Mouse (Mus musculus) kidney, postnatal 0 days (tissue): ENCODE data around the gene Naa10. TPM values are rescaled to one million over a fixed set of nuclear protein-coding genes. Genes with fewer than 3 reads are reported as not detected.

Experiments used
- ATAC-seq: fragments of 200-750 bp; cut with Nextera tagmentation; replicated peaks from 2 replicates; pipeline ENCODE4 v1.8.0; 2017; ENCODE audit warnings: low read depth, moderate number of reproducible peaks, moderate TSS enrichment, moderate library complexity; ENCODE audit not compliant: low FRiP score
- DNase-seq: peaks from one replicate; pipeline ENCODE4 v3.0.0-alpha.2; 2016; ENCODE audit warnings: low spot score
- H3K27ac ChIP-seq: fragments of 300-500 bp; sonication (generic); 2 replicates; pipeline ENCODE4 v1.5.1; 2014; ENCODE audit warnings: mild to moderate bottlenecking
- H3K27me3 ChIP-seq: fragments of 300-500 bp; sonication (generic); 2 replicates; pipeline ENCODE4 v1.6.1; 2014; ENCODE audit warnings: low read length, mixed read lengths; ENCODE audit not compliant: insufficient read depth
- H3K36me3 ChIP-seq: fragments of 300-500 bp; sonication (generic); 2 replicates; pipeline ENCODE4 v1.6.1; 2014; ENCODE audit warnings: low read length, mixed read lengths; ENCODE audit not compliant: insufficient read depth
- H3K4me1 ChIP-seq: fragments of 300-500 bp; sonication (generic); replicated peaks from 2 replicates; pipeline ENCODE4 v1.6.1; 2014; ENCODE audit warnings: antibody characterized with exemption, low read length, mixed read lengths; ENCODE audit not compliant: insufficient read depth
- H3K4me2 ChIP-seq: fragments of 300-500 bp; sonication (generic); 2 replicates; pipeline ENCODE4 v1.6.1; 2014; ENCODE audit warnings: mild to moderate bottlenecking, low read length, moderate library complexity, mixed read lengths
- H3K4me3 ChIP-seq: fragments of 300-500 bp; sonication (generic); replicated peaks from 2 replicates; pipeline ENCODE4 v1.5.1; 2014; ENCODE audit warnings: low read depth, low read length
- H3K9ac ChIP-seq: fragments of 300-500 bp; sonication (generic); 2 replicates; pipeline ENCODE4 v1.6.1; 2014; ENCODE audit warnings: low read depth, low read length
- H3K9me3 ChIP-seq: fragments of 300-500 bp; sonication (generic); replicated peaks from 2 replicates; pipeline ENCODE4 v1.6.1; 2016; ENCODE audit warnings: low read length, inconsistent platforms, mixed read lengths
- CTCF ChIP-seq: IDR thresholded peaks from 2 replicates; pipeline ENCODE4 v1.5.1; 2016; ENCODE audit warnings: antibody characterized with exemption, low read depth, mild to moderate bottlenecking, moderate library complexity
- WGBS: fragments of 180-500 bp; shearing (Covaris S2); extraction: QIAGEN DNeasy Blood & Tissue Kit; methylation state at CpG from one replicate; pipeline ENCODE4 v1.1.7; 2014; 5-methylcytosine and 5-hydroxymethylcytosine counted together
- polyA plus RNA-seq: library from polyadenylated mRNA; unstranded; fragments of >200 nt; fragmentation: Nextera tagmentation; extraction: Ambion mirVana; gene quantifications from 2 replicates; pipeline ENCODE4 v1.2.1, GENCODE M21; 2015

Naa10 gene
- polyA plus RNA-seq, 1 experiment from 2014 or later, result 119 TPM

DNA sequence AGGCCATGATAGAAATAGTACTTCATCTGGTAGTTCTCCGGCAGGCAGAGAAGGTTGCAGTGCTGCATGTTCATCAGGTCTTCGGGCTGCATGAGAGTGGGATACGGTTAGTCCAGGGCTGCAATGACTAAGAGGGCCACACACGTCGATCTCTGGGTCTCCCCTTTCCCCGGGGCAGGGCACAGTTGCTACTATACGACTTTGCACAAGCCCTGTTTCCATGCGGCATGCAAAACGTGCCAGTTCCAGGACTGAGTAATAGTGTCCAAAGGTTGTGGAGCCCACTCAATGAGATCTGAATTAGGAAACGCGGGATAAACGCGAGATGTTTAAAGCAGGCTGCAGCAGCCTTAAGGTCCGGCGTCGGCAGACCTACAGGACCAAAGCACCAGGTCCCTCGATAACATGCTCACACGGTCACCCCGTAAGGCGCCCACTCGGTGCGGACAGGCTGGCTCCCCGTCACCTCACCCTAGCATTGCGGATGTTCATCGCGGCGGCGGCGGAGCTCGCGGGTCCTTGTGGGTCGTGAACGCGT lies 390 bp downstream of the Naa10 start:
- peak; percentile 57 for ATAC-seq
- H3K27me3 ChIP-seq, result no peaks in the 10 kb centered on the region
- H3K27ac ChIP-seq, result peak overlapping the region; percentile 79
- 33% methylated on average over 34 of the region's 34 CpGs for WGBS
- DNase-seq, result peak; percentile 23
- no peak for TF ChIP-seq CTCF
- no peaks in the 10 kb centered on the region for H3K4me1 ChIP-seq
- no peaks in the 10 kb centered on the region for H3K36me3 ChIP-seq
- no peaks in the 10 kb centered on the region for H3K9me3 ChIP-seq
- peak overlapping the region; percentile 63 for H3K4me2 ChIP-seq
- H3K9ac ChIP-seq, result peak overlapping the region; percentile 63
- peak overlapping the region; percentile 50 for H3K4me3 ChIP-seq

DNA sequence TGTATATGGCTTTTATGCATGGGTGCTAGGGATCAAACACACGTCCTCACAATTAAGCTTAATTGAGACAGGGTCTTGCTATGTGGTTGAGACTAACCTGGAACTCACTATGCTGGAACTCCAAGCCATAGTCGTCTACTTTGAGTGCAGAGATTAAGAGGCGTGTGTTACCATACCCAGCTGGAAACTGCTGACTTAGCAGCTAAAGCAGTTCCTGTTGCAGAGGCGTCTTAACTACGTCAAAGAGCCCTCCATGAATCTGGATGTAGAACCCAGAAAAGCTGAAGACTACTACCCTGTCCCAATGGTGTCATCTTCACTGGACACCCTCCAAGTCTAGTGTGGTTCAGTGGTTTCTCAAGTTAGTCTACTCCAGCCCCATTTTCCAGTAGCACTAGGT lies 3.1 kb downstream of the Naa10 start:
- TF ChIP-seq CTCF, result no peak
- WGBS, result 85% methylated on average over 5 of the region's 5 CpGs
- Histone ChIP-seq H3K4me1 (no peaks in the 10 kb centered on the region), H3K4me3 (no peak overlapping the region), H3K36me3 (no peaks in the 10 kb centered on the region), H3K27me3 (no peaks in the 10 kb centered on the region), H3K9me3 (no peaks in the 10 kb centered on the region), H3K27ac (no peak overlapping the region), H3K4me2 (no peak overlapping the region), H3K9ac (no peak overlapping the region)
- DNase-seq, result no peak
- no peak for ATAC-seq

DNA sequence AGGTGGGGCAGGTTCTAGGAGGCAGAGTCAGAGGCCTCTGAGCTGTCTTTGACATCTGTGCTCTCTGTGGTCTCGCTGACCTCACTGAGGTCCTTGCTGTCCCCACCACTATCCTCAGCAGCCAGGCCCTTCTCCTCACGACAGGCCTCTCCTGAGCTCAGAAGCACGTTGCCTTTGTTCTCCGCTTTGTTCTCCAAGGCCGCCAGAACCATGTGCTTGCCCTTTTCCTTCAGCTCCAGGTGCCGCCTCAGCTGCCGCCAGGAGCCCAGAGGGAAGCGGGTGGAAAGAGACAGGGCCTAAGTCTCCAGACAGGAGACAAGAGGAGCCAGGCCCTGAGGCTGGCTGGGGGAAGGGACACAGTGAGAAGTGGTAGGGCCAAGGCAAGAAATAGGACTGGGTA lies 4.8 kb downstream of the Naa10 start:
- Histone ChIP-seq H3K4me1 (no peaks in the 10 kb centered on the region), H3K4me2 (no peak overlapping the region), H3K27ac (no peak overlapping the region), H3K36me3 (no peaks in the 10 kb centered on the region), H3K27me3 (no peaks in the 10 kb centered on the region), H3K9me3 (no peaks in the 10 kb centered on the region), H3K9ac (no peak overlapping the region), H3K4me3 (no peak overlapping the region)
- WGBS, result 79% methylated on average over 8 of the region's 8 CpGs
- ATAC-seq, result no peak
- DNase-seq, result no peak
- TF ChIP-seq CTCF, result no peak

DNA sequence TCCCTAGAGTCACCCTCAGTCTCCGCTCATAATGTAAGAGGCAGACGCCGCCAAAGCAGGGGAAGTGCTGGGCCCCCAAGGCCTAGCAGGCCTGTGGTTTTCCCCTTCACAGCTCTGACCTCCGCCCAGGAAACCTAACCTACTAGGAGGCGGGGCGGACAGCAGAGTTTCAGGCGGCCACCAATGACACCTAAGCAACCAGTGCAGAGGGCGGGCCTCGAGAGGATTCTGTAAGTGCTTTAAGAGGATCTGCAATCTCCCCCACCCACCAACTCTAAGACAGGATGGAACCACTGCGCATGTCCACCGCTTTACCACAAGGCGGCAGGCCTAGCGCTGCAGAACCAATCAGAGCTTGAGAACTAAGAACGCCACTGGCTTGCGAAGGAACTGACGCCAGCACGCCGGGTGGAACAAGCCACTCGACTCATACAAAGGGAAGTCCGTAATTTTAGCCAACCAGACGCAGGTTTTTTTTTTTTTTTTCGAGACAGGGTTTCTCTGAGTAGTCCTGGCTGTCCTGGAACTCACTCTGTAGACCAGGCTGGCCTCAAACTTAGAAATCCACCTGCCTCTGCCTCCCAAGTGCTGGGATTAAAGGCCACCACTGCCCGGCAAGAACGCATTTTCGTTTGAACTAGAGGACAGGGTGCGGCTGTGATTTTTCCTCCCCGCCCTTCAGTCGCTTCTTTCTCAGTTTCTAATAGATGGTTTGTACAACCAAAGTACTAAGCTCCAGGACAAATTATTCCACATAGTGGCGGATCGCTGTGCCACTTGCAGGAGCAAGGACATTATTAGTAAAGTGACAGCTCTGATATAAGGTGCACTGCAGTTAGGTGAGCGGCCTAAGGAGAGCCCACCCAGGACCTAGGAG lies 6.7 kb downstream of the Naa10 start:
- H3K4me2 ChIP-seq, result peak overlapping the region; percentile 11; the same call in 1 of the 2 replicates
- H3K27me3 ChIP-seq, result no peaks in the 10 kb centered on the region
- no peak overlapping the region for H3K4me3 ChIP-seq
- WGBS, result 35% methylated on average over 31 of the region's 31 CpGs
- ATAC-seq, result peak; percentile 98
- no peaks in the 10 kb centered on the region for H3K4me1 ChIP-seq
- H3K9ac ChIP-seq, result no peak overlapping the region
- peak overlapping the region; percentile 70 for H3K27ac ChIP-seq
- peak; percentile 97 for DNase-seq
- H3K9me3 ChIP-seq, result no peaks in the 10 kb centered on the region
- peak; percentile 65 for TF ChIP-seq CTCF
- H3K36me3 ChIP-seq, result no peaks in the 10 kb centered on the region

DNA sequence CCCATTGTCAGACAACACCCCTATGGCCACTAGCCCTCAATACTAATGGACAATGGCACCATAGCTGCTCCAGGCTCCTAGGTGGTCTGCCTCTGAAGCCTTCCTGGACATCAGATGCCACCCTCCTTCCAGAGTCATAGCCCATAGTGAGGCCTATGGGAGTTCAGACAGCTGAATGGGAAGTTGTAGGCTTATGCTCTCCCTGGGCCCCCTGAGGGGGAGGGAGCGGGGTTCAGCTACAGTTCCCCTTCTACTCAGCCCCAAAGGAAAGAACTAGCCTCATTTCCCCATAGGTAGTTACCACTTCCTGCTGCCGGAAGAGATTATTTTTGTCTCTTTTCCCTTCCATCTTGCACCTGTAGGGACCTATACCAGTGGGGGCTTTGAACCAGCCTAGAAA lies 10.2 kb downstream of the Naa10 start:
- no peak for ATAC-seq
- H3K36me3 ChIP-seq, result no peaks in the 10 kb centered on the region
- no peak for DNase-seq
- no peaks in the 10 kb centered on the region for H3K9me3 ChIP-seq
- no peaks in the 10 kb centered on the region for H3K27me3 ChIP-seq
- TF ChIP-seq CTCF, result no peak
- no peak overlapping the region for H3K9ac ChIP-seq
- H3K4me3 ChIP-seq, result no peak overlapping the region
- H3K4me2 ChIP-seq, result 0 out of 2 replicates have a peak overlapping the region, but pooled peaks have one; percentile 47
- no peaks in the 10 kb centered on the region for H3K4me1 ChIP-seq
- WGBS, result 91% methylated on average over 2 of the region's 2 CpGs
- H3K27ac ChIP-seq, result no peak overlapping the region

DNA sequence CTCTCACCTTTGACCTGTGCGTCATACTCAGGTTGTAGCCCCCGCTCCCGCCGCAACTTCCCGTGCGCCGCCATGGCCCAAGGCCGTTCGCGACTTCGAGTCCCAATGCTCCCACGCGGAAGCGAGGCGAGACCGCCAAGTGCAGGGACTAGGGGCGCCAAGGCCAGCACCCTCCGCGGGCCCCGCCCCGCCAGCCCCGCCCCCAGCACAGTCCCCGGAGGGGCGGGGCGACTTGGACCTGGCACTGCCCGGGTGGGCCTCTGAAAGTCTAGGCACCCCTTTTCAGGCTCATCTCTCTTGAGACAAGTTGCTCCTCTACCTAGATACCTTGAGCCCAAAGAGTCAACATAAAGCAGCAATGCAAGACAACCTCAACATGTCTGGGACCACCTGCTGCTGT lies 10.6 kb downstream of the Naa10 start:
- no peaks in the 10 kb centered on the region for H3K27me3 ChIP-seq
- H3K36me3 ChIP-seq, result no peaks in the 10 kb centered on the region
- 28% methylated on average over 26 of the region's 26 CpGs for WGBS
- no peak overlapping the region for H3K9ac ChIP-seq
- H3K4me2 ChIP-seq, result peak overlapping the region; percentile 47
- no peak for DNase-seq
- no peak overlapping the region for H3K4me3 ChIP-seq
- no peaks in the 10 kb centered on the region for H3K4me1 ChIP-seq
- no peak for TF ChIP-seq CTCF
- no peak for ATAC-seq
- H3K9me3 ChIP-seq, result no peaks in the 10 kb centered on the region
- no peak overlapping the region; the same call in 1 of the 2 replicates for H3K27ac ChIP-seq
